Mouse (Mus musculus): ENCODE data around the gene Nupl1. TPM values are rescaled to one million over a fixed set of nuclear protein-coding genes. Genes with fewer than 3 reads are reported as not detected.

The Nupl1 gene
- polyA plus RNA-seq, 1 experiment from 2014 or later: 0.05 TPM

- no peak overlapping the region for H3K27ac ChIP-seq
- H3K36me3 ChIP-seq: no peaks in the 10 kb centered on the region
- no peaks in the 10 kb centered on the region; the same call in 1 of the 2 replicates for H3K4me1 ChIP-seq (replicated peaks)
- no peaks in the 10 kb centered on the region for H3K9me3 ChIP-seq
- DNase-seq (ENCODE audit: low spot score): no peak
- H3K4me3 ChIP-seq: no peak overlapping the region
- H3K27me3 ChIP-seq (ENCODE audit: insufficient read depth, poor library complexity, severe bottlenecking): no peaks in the 10 kb centered on the region
- WGBS: 77% methylated on average over 1 of the region's 1 CpGs
Observed at GRCm38 (mm10) chr14:60257851-60258250, 6.6 kb upstream of the Nupl1 start.

DNA sequence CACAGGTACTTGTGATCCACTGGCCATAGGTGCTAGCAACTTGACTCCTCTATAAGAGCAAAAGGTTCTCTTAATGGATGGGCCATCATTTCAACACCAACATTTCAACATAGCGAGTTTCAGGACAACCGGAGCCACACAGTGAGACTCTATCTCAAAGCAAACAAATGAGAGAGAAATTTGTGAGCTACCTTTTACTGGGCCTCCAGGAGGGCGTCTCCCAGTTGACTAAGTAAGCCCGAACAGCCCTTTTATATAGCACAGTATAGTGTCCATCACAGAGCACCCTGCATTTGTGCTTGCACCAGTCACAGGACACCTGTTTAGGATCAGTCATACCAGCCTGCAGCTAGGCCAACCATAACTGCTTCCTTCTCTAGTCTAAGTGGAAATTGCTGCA lies 5.9 kb upstream of the Nupl1 start:
- peaks cover 7% of the 10 kb centered on the region for H3K4me1 ChIP-seq (replicated peaks)
- no peak for DNase-seq (ENCODE audit: low spot score)
- H3K27me3 ChIP-seq (ENCODE audit: insufficient read depth, poor library complexity, severe bottlenecking): no peaks in the 10 kb centered on the region
- no peak overlapping the region for H3K27ac ChIP-seq
- H3K9me3 ChIP-seq: no peaks in the 10 kb centered on the region
- 86% methylated on average over 4 of the region's 4 CpGs for WGBS
- no peaks in the 10 kb centered on the region for H3K36me3 ChIP-seq
- no peak overlapping the region for H3K4me3 ChIP-seq

DNA sequence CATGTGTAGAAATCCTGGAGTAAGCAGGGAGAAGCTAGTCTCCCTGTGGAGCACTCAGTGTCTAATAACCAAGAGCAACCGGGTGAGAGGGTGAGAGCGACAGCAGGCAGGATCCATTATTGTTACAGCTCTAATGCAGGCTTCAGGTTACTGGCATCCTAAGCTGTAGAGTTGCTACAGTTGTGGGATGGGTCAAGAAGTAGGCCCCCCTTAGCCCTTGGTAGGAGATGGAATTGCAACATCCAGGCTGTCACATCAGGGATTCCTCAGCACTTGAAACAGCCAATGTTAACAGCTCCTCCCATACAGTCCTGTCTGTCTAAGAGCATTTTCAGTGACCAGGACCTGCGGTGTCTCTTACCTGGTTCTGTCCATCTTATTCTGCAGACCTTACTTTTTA lies 5.1 kb upstream of the Nupl1 start:
- no peak overlapping the region for H3K27ac ChIP-seq
- DNase-seq (ENCODE audit: low spot score): peak; percentile 15
- H3K36me3 ChIP-seq: no peaks in the 10 kb centered on the region
- no peaks in the 10 kb centered on the region for H3K9me3 ChIP-seq
- H3K4me1 ChIP-seq (replicated peaks): peaks cover 8% of the 10 kb centered on the region
- H3K4me3 ChIP-seq: no peak overlapping the region
- 31% methylated on average over 3 of the region's 3 CpGs for WGBS
- no peaks in the 10 kb centered on the region for H3K27me3 ChIP-seq (ENCODE audit: insufficient read depth, poor library complexity, severe bottlenecking)

GRCm38 (mm10) chr14:60254774-60255173 lies 3.5 kb upstream of the Nupl1 start:
- Histone ChIP-seq H3K9me3 (no peaks in the 10 kb centered on the region), H3K27ac (no peak overlapping the region), H3K36me3 (no peaks in the 10 kb centered on the region), H3K4me1 (replicated peaks) (peaks cover 15% of the 10 kb centered on the region), H3K4me3 (no peak overlapping the region), H3K27me3 (ENCODE audit: insufficient read depth, poor library complexity, severe bottlenecking) (no peaks in the 10 kb centered on the region)
- no peak for DNase-seq (ENCODE audit: low spot score)

DNA sequence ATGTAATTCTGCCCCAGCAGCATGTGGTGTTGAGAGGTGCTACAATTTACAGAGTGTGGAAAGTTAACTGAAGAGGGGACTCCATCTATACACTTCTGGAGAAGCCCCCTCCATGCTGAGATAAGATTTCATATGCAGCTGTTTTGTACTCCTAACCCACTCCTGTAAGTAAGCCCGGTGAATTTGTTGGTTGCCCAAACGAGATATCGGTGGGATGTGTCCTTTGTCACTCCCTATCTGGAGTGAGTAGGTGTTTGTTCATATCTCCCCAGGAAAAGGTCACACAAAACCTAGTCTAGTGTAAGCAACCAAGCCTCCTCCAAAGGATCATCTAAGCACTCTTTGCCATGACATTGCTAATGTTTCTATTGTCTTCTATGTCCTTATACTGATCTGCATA lies 2.2 kb upstream of the Nupl1 start:
- H3K27ac ChIP-seq: no peak overlapping the region
- H3K4me1 ChIP-seq (replicated peaks): peaks cover 22% of the 10 kb centered on the region
- no peaks in the 10 kb centered on the region for H3K9me3 ChIP-seq
- H3K27me3 ChIP-seq (ENCODE audit: insufficient read depth, poor library complexity, severe bottlenecking): no peaks in the 10 kb centered on the region
- H3K4me3 ChIP-seq: no peak overlapping the region
- WGBS: 89% methylated on average over 3 of the region's 3 CpGs
- peaks cover 7% of the 10 kb centered on the region; the same call in 1 of the 2 replicates for H3K36me3 ChIP-seq
- DNase-seq (ENCODE audit: low spot score): no peak

GRCm38 (mm10) chr14:60252004-60253000 lies 1.1 kb upstream of the Nupl1 start:
- WGBS: 26% methylated on average over 15 of the region's 15 CpGs
- DNase-seq (ENCODE audit: low spot score): peak; percentile 3
- H3K9me3 ChIP-seq: no peaks in the 10 kb centered on the region
- peaks cover 22% of the 10 kb centered on the region for H3K4me1 ChIP-seq (replicated peaks)
- peak overlapping the region; percentile 97 for H3K27ac ChIP-seq
- peaks cover 7% of the 10 kb centered on the region; the same call in 1 of the 2 replicates for H3K36me3 ChIP-seq
- peak overlapping the region; percentile 82 for H3K4me3 ChIP-seq
- no peaks in the 10 kb centered on the region for H3K27me3 ChIP-seq (ENCODE audit: insufficient read depth, poor library complexity, severe bottlenecking)

- under 1% methylated on average over 39 of the region's 39 CpGs for WGBS
- no peaks in the 10 kb centered on the region for H3K9me3 ChIP-seq
- H3K4me1 ChIP-seq (replicated peaks): peaks cover 22% of the 10 kb centered on the region
- H3K36me3 ChIP-seq: peaks cover 20% of the 10 kb centered on the region
- DNase-seq (ENCODE audit: low spot score): no peak
- peak overlapping the region; percentile 97 for H3K27ac ChIP-seq
- H3K4me3 ChIP-seq: peak overlapping the region; percentile 82
- H3K27me3 ChIP-seq (ENCODE audit: insufficient read depth, poor library complexity, severe bottlenecking): no peaks in the 10 kb centered on the region
Observed at GRCm38 (mm10) chr14:60250879-60251278, 352 bp downstream of the Nupl1 start.

- 33% methylated on average over 8 of the region's 8 CpGs for WGBS
- Histone ChIP-seq H3K27me3 (ENCODE audit: insufficient read depth, poor library complexity, severe bottlenecking) (no peaks in the 10 kb centered on the region), H3K4me1 (replicated peaks) (peaks cover 22% of the 10 kb centered on the region), H3K36me3 (peaks cover 23% of the 10 kb centered on the region), H3K27ac (peak overlapping the region; percentile 97), H3K4me3 (peak overlapping the region; percentile 82), H3K9me3 (no peaks in the 10 kb centered on the region)
- no peak for DNase-seq (ENCODE audit: low spot score)
Observed at GRCm38 (mm10) chr14:60250366-60250765, 865 bp downstream of the Nupl1 start.

DNA sequence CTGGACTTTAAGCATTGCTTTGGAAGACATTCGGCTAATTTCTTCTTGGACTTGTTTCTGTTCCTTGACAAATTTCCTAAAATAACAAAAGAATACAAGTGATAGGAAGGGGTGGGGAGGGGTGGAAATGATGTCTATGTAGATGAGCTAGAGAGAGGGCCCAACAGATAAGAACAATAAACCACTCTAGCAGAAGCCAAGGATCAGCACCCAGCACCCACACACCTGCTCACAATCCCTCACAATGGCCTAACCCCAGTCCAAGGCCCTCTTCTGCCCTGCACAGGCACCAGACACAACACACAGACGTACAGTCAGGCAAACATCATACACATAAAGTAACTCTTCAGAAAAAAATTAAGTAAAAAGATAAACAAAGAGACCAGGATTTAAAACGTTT lies 12.7 kb downstream of the Nupl1 start:
- H3K9me3 ChIP-seq: no peaks in the 10 kb centered on the region
- 82% methylated on average over 3 of the region's 3 CpGs for WGBS
- H3K27me3 ChIP-seq (ENCODE audit: insufficient read depth, poor library complexity, severe bottlenecking): no peaks in the 10 kb centered on the region
- H3K4me3 ChIP-seq: no peak overlapping the region
- H3K4me1 ChIP-seq (replicated peaks): no peaks in the 10 kb centered on the region
- DNase-seq (ENCODE audit: low spot score): no peak
- peaks cover 92% of the 10 kb centered on the region for H3K36me3 ChIP-seq
- H3K27ac ChIP-seq: no peak overlapping the region

DNA sequence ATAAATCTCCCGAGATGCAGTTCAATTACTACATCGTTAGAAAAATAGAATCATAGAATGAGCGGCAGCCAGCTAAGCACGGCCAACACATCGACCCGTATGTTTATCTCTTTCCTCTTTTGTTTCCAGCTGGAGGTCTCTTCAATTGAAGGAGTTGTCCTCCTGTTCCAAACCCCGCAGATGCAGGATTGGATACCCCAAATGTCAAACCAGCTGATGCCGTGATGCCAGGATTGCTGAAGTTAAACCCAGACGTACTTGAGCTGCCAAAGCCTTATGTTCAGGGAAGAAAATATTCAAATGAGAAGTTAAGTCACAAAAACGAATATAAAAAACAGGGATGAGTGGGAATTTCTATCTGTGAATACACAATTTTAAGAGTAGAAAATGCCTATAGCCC lies 31.3 kb downstream of the Nupl1 start:
- WGBS: 93% methylated on average over 10 of the region's 10 CpGs

GRCm38 (mm10) chr14:60217616-60218015 lies 33.6 kb downstream of the Nupl1 start:
- H3K9me3 ChIP-seq: no peaks in the 10 kb centered on the region
- peaks cover 57% of the 10 kb centered on the region for H3K36me3 ChIP-seq
- no peaks in the 10 kb centered on the region for H3K4me1 ChIP-seq (replicated peaks)
- H3K27ac ChIP-seq: no peak overlapping the region
- DNase-seq (ENCODE audit: low spot score): no peak
- no peak overlapping the region for H3K4me3 ChIP-seq
- no peaks in the 10 kb centered on the region for H3K27me3 ChIP-seq (ENCODE audit: insufficient read depth, poor library complexity, severe bottlenecking)
- 95% methylated on average over 4 of the region's 4 CpGs for WGBS

More for the DNA sequence above, 31.3 kb downstream of the Nupl1 start:
- Histone ChIP-seq H3K27ac (no peak overlapping the region), H3K4me3 (no peak overlapping the region), H3K9me3 (no peaks in the 10 kb centered on the region), H3K27me3 (ENCODE audit: insufficient read depth, poor library complexity, severe bottlenecking) (no peaks in the 10 kb centered on the region), H3K36me3 (peaks cover 62% of the 10 kb centered on the region), H3K4me1 (replicated peaks) (no peaks in the 10 kb centered on the region)
- DNase-seq (ENCODE audit: low spot score): no peak

DNA sequence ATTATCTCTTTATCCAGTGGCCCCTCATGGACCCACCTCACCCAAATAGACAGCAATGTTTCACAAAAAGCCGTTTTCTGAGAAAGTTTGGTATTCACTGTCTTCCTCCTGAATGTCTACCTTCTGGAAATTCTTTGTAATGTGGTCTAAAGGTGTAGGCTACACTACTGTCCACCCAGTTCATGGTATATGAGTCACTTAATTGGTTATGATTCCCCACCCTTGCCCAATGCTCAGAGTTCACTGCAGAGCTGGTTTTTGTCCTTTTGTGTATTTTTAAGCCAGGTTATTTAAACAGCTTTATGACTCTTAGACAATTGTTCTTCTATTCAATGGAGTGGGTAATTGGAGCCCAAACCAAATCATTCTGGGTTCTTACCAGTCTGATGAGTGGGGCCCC lies 35.1 kb downstream of the Nupl1 start:
- Histone ChIP-seq H3K4me3 (no peak overlapping the region), H3K27me3 (ENCODE audit: insufficient read depth, poor library complexity, severe bottlenecking) (no peaks in the 10 kb centered on the region), H3K27ac (no peak overlapping the region), H3K9me3 (no peaks in the 10 kb centered on the region), H3K36me3 (peaks cover 45% of the 10 kb centered on the region), H3K4me1 (replicated peaks) (no peaks in the 10 kb centered on the region)
- 90% methylated on average over 1 of the region's 1 CpGs for WGBS
- no peak for DNase-seq (ENCODE audit: low spot score)

GRCm38 (mm10) chr14:60215000-60215399 lies 36.2 kb downstream of the Nupl1 start:
- WGBS: 92% methylated on average over 3 of the region's 3 CpGs
- DNase-seq (ENCODE audit: low spot score): no peak

More at GRCm38 (mm10) chr14:60215000-60215399, 36.2 kb downstream of the Nupl1 start:
- Histone ChIP-seq H3K36me3 (peaks cover 34% of the 10 kb centered on the region), H3K4me3 (no peak overlapping the region), H3K4me1 (replicated peaks) (no peaks in the 10 kb centered on the region), H3K27ac (no peak overlapping the region), H3K9me3 (no peaks in the 10 kb centered on the region), H3K27me3 (ENCODE audit: insufficient read depth, poor library complexity, severe bottlenecking) (no peaks in the 10 kb centered on the region)

All from hindbrain, embryonic 10.5 days (tissue).